Mouse (Mus musculus) spleen, adult 2 months (tissue): ENCODE results near the gene Fem1a. TPM values are rescaled to one million over a fixed set of nuclear protein-coding genes. Genes with fewer than 3 reads are reported as not detected.
A peak's percentile ranks its signal among the peaks of the same experiment; 100 is the strongest.

Experiments
- DNase-seq, 2 experiments: peaks; one replicate each; pipeline versions ENCODE4 v3.0.0 to v3.0.0-alpha.2; 2012 to 2021; ENCODE audit warnings: low spot score in 2 of 2, low read depth in 1 of 2
- H3K27ac ChIP-seq: fragments of 200-500 bp; 2 replicates; pipeline ENCODE4 v1.5.1; 2012; ENCODE audit warnings: low read length, inconsistent platforms; ENCODE audit not compliant: insufficient read depth
- H3K27me3 ChIP-seq: fragments of 200-500 bp; 2 replicates; pipeline ENCODE4 v1.6.1; 2012; ENCODE audit warnings: mild to moderate bottlenecking, moderate library complexity, low read length, inconsistent platforms; ENCODE audit not compliant: control insufficient read depth, insufficient read depth
- H3K36me3 ChIP-seq: fragments of 200-500 bp; 2 replicates; pipeline ENCODE4 v1.6.1; 2012; ENCODE audit warnings: mild to moderate bottlenecking, low read length, inconsistent platforms; ENCODE audit not compliant: control insufficient read depth, insufficient read depth
- H3K4me1 ChIP-seq: fragments of 200-500 bp; 2 replicates; pipeline ENCODE4 v1.6.1; 2011; ENCODE audit warnings: inconsistent platforms; ENCODE audit not compliant: control insufficient read depth, insufficient read depth, insufficient read length
- H3K4me3 ChIP-seq: fragments of 200-500 bp; 2 replicates; pipeline ENCODE4 v1.5.1; 2011; ENCODE audit warnings: mild to moderate bottlenecking, inconsistent platforms; ENCODE audit not compliant: insufficient read depth, insufficient read length; ENCODE audit errors: extremely low read depth
- CTCF ChIP-seq: fragments of 200-500 bp; IDR thresholded peaks from 2 replicates; pipeline ENCODE4 v1.5.1; 2011; ENCODE audit warnings: mild to moderate bottlenecking, inconsistent platforms; ENCODE audit not compliant: insufficient read depth, insufficient read length, insufficient replicate concordance; ENCODE audit errors: extremely low read depth
- POLR2A ChIP-seq: fragments of 200-500 bp; IDR thresholded peaks from 2 replicates; pipeline ENCODE4 v1.6.1; 2011; ENCODE audit warnings: low read depth, low read length, inconsistent platforms
- WGBS: fragments of 180-500 bp; shearing (Covaris S2); methylation state at CpG from one replicate; pipeline ENCODE4 v1.1.7; 2018; 5-methylcytosine and 5-hydroxymethylcytosine counted together
- polyA plus RNA-seq: library from polyadenylated mRNA; depleted of rRNA; stranded (reverse); fragments of >200 nt; gene quantifications from 2 replicates; pipeline ENCODE4 v1.2.3, GENCODE M21; 2012

Fem1a gene
- polyA plus RNA-seq, 1 experiment, result 21.1 TPM

- Histone ChIP-seq H3K27ac (peak within 1 kb of the TSS; percentile 62), H3K4me3 (peak within 1 kb of the TSS; percentile 68), H3K36me3 (peaks cover 9% of the 10 kb centered on the region; the same call in 1 of the 2 replicates), H3K4me1 (peaks cover 6% of the 10 kb centered on the region; the same call in 1 of the 2 replicates), H3K27me3 (no peaks in the 10 kb centered on the region)
- WGBS, result 3% methylated on average over 17 of the region's 21 CpGs
- peak; percentile 79 to 83 for DNase-seq
- no peak for TF ChIP-seq CTCF
- TF ChIP-seq POLR2A, result no peak
Observed at GRCm38 (mm10) chr17:56276643-56277566, 20.3 kb downstream of the Fem1a start, which contains the start of gene Ticam1. TSS of gene Ticam1 (minus strand) at chr17:56276786.

GRCm38 (mm10) chr17:56277567-56277893, 20.9 kb downstream of the Fem1a start:
- H3K4me3 ChIP-seq, result no peak overlapping the region
- 48% methylated on average over 2 of the region's 2 CpGs for WGBS
- no peak overlapping the region for H3K27ac ChIP-seq
- TF ChIP-seq POLR2A (no peak), CTCF (no peak)
- peaks cover 9% of the 10 kb centered on the region; the same call in 1 of the 2 replicates for H3K36me3 ChIP-seq
- H3K4me1 ChIP-seq, result peaks cover 6% of the 10 kb centered on the region; the same call in 1 of the 2 replicates
- H3K27me3 ChIP-seq, result no peaks in the 10 kb centered on the region
- DNase-seq, result peak in 1 of 2 experiments; percentile 2

GRCm38 (mm10) chr17:56278340-56278739, 21.7 kb downstream of the Fem1a start:
- H3K27me3 ChIP-seq, result no peaks in the 10 kb centered on the region
- 93% methylated on average over 5 of the region's 5 CpGs for WGBS
- H3K27ac ChIP-seq, result no peak overlapping the region
- peaks cover 7% of the 10 kb centered on the region; the same call in 1 of the 2 replicates for H3K36me3 ChIP-seq
- H3K4me1 ChIP-seq, result peaks cover 6% of the 10 kb centered on the region; the same call in 1 of the 2 replicates
- no peak for DNase-seq
- H3K4me3 ChIP-seq, result no peak overlapping the region
- no peak for TF ChIP-seq CTCF
- no peak for TF ChIP-seq POLR2A

- TF ChIP-seq POLR2A, result no peak
- no peak for TF ChIP-seq CTCF
- Histone ChIP-seq H3K27ac (no peak overlapping the region), H3K4me3 (no peak overlapping the region), H3K4me1 (peaks cover 3% of the 10 kb centered on the region; the same call in 1 of the 2 replicates), H3K36me3 (peaks cover 6% of the 10 kb centered on the region; the same call in 1 of the 2 replicates), H3K27me3 (no peaks in the 10 kb centered on the region)
- WGBS, result 95% methylated on average over 12 of the region's 12 CpGs
- DNase-seq, result no peak
Observed at GRCm38 (mm10) chr17:56279481-56280155, 23.0 kb downstream of the Fem1a start.

- Histone ChIP-seq H3K27me3 (no peaks in the 10 kb centered on the region), H3K4me3 (no peak overlapping the region), H3K27ac (no peak overlapping the region), H3K4me1 (peaks cover under 1% of the 10 kb centered on the region; the same call in 1 of the 2 replicates), H3K36me3 (peaks cover 11% of the 10 kb centered on the region)
- TF ChIP-seq CTCF (no peak), POLR2A (no peak)
- DNase-seq, result no peak
- 90% methylated on average over 12 of the region's 12 CpGs for WGBS
Observed at GRCm38 (mm10) chr17:56281193-56281592, 24.6 kb downstream of the Fem1a start.

GRCm38 (mm10) chr17:56282802-56283201, 26.2 kb downstream of the Fem1a start:
- no peak for DNase-seq
- Histone ChIP-seq H3K27me3 (no peaks in the 10 kb centered on the region), H3K27ac (no peak overlapping the region), H3K4me3 (no peak overlapping the region), H3K36me3 (peaks cover 12% of the 10 kb centered on the region), H3K4me1 (no peaks in the 10 kb centered on the region)
- TF ChIP-seq CTCF, result no peak
- 85% methylated on average over 4 of the region's 4 CpGs for WGBS
